Mouse (Mus musculus) adrenal gland, adult 2 months (tissue): ENCODE results near the gene Slc35f6. TPM values are rescaled to one million over a fixed set of nuclear protein-coding genes. Genes with fewer than 3 reads are reported as not detected.
A peak's percentile ranks its signal among the peaks of the same experiment; 100 is the strongest.

Source experiments
- DNase-seq: peaks from one replicate; pipeline ENCODE4 v3.0.0; 2021
- long read RNA-seq: library from polyadenylated mRNA; stranded (forward); transcript quantifications from one replicate; pipeline ENCODE4 v2.0.0, GENCODE M21; 2021
- polyA plus RNA-seq: library from polyadenylated mRNA; depleted of rRNA; stranded (reverse); fragments of >200 nt; gene quantifications from 2 replicates; pipeline ENCODE4 v1.2.3, GENCODE M21; 2012; rRNA removed
- total RNA-seq, 2 experiments: library from RNA; stranded (reverse); gene quantifications; 2 replicates each; pipeline ENCODE4 v1.2.3; 2021

Gene Slc35f6
- 10 to 100 TPM; 49.0 to 50.9 TPM for total RNA-seq
- 140 and 145 TPM in 2 replicates for polyA plus RNA-seq
- long read RNA-seq, transcript Slc35f6-201 (6 exons, 3,088 nt) = major isoform, 43 of 53 reads
- long read RNA-seq, partial matches to known transcripts = 0 of 53 reads
- long read RNA-seq, other reads (novel, unspliced or antisense) = 10 of 53 reads

GRCm38 (mm10) chr5:30647815-30648560, at the start of gene Slc35f6:
Gene Slc35f6 (plus strand): TSS chr5:30647933.
- peak; percentile 97 for DNase-seq

- no peak for DNase-seq
Measured at GRCm38 (mm10) chr5:30601397-30601796, 46.3 kb upstream of the Slc35f6 start.

GRCm38 (mm10) chr5:30603255-30603654, 44.5 kb upstream of the Slc35f6 start:
- DNase-seq = no peak

- no peak for DNase-seq
Measured at GRCm38 (mm10) chr5:30603926-30604325, 43.8 kb upstream of the Slc35f6 start.

GRCm38 (mm10) chr5:30604769-30605188, 43.0 kb upstream of the Slc35f6 start:
- peak; percentile 88 for DNase-seq

DNA sequence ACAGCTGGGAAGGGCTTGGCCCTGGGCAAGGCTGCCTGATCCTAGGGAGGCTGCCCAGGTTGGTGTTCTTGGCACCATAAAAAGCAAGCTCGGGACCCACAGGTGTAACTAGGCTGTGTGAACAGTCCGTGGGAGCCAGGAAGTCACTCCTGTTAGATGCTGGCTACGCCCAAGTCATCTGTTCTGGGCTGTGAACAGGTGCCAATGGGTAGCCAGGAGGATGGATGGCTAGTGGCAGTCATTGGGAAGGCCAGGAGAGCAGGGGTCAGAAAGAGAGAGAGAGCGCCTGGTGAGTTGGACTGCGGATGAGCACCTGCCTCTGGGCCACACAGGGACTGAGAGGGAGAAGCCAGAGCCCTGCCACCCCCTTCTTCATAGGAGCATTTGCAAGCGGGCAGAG, 42.1 kb upstream of the Slc35f6 start:
- DNase-seq = no peak

DNA sequence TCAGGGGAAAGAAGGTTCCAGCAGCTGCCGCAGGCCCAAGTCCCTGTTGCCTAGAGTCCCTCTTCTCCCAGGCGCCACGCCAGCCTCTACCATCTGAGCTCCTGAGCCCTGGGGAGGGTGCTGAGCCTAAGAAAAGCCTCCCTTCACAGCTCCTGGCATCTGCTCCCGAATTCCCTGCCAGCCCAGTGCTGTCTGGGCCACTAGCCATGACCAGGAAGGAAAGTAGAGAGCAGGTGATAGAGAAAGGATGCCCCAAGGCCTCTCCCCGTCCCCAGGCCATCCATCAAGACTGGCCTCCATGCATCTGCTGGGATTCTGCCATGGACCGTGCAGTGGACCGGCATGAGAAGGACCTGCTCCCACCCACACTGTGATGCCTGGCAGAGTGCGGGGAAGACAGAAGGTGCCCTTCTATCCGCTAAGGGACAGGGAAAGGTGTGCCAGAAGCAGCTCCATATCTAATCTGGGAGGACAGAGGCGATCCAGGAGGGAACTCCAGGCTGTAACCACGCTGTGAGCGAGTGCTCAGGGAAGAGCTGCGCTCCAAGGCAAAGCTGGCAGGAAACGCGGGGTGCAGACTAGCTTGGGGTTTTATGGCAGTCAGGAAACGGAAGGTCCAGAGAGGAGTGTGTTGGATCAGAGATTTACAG, 41.2 kb upstream of the Slc35f6 start:
- DNase-seq = peak; percentile 75

GRCm38 (mm10) chr5:30609094-30609493, 38.6 kb upstream of the Slc35f6 start:
- no peak for DNase-seq

DNA sequence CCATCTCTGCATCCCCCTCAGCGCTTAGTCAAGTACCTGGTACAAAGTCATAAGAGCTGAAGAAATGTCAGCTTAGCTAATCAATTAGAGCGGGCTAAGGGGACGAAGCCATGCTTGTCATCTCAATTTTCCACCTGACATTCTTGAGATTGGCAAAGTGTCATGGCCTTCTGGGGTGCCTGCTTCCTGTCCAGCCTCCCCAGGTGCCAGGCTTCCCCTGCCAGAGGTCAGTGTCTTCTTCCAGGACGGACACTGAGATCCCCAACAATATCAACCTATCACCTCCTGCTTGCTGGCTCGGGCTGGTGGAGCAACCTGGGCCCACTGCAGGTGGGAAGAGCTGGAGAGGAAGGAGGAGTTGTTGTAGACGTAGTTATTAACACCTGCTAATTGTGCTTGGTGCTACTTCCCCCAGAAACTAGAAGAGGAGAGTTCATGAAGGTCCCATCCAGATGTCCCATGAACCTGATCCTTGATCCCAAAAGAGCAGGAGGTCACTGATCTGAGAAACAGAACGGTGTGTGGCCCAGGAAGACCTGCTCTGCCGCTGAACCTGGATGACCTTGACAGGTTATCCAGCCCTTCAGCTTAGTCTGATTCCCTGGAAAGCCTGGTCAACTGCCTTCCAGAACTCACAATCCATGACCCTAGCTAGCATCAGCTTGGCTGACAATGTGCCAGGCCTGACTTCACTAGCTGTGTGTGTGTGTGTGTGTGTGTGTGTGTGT, 37.7 kb upstream of the Slc35f6 start:
- no peak for DNase-seq

- DNase-seq = no peak
Measured at GRCm38 (mm10) chr5:30611091-30611490, 36.6 kb upstream of the Slc35f6 start.

DNA sequence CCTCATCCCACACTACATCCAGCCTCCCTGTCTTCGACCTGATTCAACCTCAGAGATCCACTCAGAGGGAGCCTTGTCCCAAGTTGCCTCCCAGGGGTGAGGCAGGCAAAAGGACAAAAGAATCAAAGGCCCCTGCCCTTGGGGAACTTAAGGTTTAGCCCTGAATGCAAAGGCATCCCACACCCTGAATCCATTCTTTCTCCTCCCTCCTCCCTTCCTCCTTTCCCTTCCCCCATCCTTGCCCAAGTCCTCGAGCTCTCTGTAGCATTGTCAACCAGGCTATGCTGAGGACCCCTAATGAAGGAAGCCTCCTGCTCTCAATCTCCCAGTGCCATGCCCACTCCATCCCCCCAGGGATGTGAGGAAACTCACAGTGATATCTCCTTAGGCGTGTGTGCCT, 36.0 kb upstream of the Slc35f6 start:
- no peak for DNase-seq

DNA sequence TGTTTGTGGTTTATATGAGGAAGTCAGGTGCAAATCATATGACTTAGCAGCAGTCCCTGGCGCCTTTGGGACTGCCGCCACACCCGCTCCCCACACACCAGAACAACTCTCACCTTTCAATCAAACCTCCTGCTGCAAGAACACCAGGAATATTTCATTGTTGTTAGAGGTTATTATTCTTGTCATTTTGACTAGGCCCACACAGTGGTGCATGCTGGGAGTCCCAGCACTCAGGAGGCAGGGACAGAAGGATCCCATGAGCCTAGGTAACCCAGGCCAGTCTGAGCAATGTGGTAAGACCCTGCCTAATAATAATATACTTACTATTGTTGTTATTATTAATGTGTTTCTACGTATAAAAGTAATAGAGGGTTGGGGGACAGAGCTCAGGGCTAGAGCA, 35.2 kb upstream of the Slc35f6 start:
- DNase-seq = no peak

DNA sequence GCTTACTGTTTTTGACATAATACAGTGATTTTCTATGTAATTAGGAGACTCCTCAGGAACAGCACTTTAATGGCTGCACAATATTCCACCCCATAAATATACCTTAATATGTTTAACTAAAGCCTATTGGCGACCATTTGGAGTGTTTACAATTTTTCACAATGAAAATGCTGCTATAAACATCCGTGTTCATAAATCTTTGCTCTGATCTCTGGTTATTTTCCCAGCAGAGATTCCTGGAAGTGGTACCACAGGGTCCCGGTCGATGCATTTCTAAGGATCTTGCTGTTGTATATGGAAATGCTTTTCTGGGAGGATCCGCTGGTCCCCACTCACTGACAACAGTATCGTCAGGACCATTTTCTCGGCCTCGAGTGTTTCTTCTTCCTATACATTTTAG, 34.5 kb upstream of the Slc35f6 start:
- DNase-seq = no peak

DNA sequence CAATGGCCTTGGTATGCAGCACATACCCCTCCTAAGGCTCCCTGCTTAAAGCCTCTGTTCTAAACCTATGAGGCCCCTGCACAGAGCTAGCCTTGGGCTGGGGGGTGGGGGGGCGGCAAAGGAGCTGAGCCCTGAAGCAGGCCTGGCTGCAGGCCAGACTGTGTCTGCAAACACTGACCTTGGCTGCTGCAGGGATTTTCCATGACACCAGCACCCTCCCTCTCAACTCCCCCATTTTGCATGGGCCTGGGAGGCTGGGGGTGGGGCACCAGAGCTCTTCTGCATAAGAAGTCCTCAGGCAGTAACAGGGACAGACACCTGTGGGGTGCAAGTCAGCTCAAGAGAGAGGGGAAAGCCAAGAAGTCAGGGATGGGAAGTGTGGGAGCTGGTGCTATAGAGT, 33.5 kb upstream of the Slc35f6 start:
- peak; percentile 93 for DNase-seq

- DNase-seq = peak; percentile 75
Measured at GRCm38 (mm10) chr5:30615416-30615815, 32.3 kb upstream of the Slc35f6 start.

GRCm38 (mm10) chr5:30615819-30616218, 31.9 kb upstream of the Slc35f6 start:
- DNase-seq = no peak

DNA sequence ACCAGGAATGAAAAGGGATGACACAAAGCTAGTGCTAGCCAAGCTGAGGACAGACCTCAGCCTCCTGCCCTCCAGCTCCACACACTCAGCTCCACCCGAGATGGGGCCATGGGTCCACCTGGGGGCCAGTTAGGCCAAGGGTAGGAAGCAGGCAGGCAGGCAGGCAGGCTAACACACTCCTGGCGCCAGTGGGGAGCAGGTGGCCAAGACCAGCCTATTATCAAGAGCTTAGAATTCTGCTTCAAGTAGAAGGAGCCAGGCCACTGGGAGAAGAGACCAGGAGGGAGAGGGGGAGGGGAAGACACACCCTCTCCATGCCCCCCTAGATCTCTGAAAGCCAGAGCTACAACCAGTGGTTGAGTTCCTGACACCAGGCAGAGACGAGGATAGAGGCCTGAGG, 31.1 kb upstream of the Slc35f6 start:
- no peak for DNase-seq

DNA sequence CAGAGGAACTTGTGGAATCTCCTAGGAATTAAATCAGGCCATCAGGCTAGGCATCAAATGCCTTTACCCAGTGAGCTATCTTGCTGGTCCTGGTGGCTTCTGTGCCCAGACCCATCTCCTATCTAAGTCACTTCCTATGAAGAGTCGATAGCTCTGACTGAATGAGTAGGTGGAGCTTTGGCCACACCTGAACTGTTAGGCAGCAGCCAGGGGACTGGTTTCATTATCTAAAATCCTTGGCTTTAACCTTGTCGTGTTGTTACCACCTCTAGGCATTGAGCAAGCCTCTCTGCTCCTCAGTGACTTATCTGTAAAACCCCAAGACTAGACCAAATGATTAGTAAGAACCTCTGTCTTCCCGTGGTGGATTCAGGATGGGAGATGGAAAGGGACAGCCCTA, 30.4 kb upstream of the Slc35f6 start:
- no peak for DNase-seq

- peak; percentile 91 for DNase-seq
Measured at GRCm38 (mm10) chr5:30617851-30618250, 29.9 kb upstream of the Slc35f6 start.

DNA sequence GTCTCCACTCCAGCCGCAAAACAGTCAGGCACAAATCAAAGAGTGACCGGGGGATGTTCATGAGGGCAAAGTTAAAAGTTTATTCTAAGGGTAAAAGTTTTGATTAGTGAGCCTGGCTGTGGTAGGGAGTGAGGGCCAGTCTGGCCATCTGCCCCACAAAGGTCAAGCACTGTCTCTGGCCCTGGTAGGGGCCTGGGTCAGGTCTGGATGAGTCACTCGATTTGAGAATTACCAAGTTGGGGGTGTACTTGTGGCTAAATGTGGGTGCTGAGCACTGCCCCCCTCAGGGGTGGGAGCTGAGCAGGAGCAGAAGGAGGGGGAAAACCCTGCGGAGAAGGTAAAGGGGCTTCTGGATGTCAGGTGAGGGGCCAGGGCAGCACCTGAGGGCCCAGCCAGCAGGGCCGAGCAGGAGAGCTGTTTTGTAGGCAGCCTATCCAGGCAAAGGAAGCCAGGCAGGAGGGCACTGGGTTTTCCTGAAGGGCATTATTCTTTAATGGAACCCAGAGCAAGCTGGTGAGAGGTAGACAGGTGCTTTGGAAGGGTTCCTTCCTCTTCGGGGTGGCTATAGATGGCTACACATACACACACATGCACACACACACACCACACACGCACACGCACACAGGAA, 29.2 kb upstream of the Slc35f6 start:
- no peak for DNase-seq

DNA sequence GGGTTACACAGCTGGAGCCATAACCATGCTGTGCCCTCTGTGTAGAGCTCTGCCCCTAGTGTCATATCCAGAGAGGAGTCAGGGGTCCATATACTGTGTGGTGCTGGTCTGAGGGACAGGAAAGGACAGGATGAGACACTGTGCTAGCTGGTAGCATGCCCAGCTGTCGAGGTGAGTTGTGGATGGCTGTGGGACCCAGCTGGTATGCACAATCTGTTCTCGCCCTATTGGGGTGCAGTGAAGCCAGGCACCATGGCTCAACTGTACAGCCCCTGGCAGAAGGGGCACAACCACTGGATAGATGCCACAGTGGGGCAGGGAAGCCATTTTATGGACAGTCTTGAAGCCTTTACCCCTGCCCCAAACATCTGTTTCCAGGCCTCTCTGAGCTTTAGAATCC, 28.5 kb upstream of the Slc35f6 start:
- DNase-seq = no peak

- no peak for DNase-seq
Measured at GRCm38 (mm10) chr5:30620567-30620966, 27.2 kb upstream of the Slc35f6 start.
